Mouse (Mus musculus): ENCODE data around the gene Olfr323.

GRCm38 (mm10) chr11:58640272-58640867 is 10.1 kb upstream of the Olfr323 start, which contains the start of gene Trim58:
- no peak for TF ChIP-seq CTCF (IDR thresholded peaks at IDR 0.05; ENCODE audit: control insufficient read depth, insufficient read depth, insufficient replicate concordance, low read depth, low read length)
- TF ChIP-seq POLR2A (IDR thresholded peaks at IDR 0.05; ENCODE audit: control insufficient read depth, low read depth, low read length): no peak
